Mouse (Mus musculus) lung, embryonic 16.5 days (tissue): ENCODE results near the gene Rnf183. TPM values are rescaled to one million over a fixed set of nuclear protein-coding genes. Genes with fewer than 3 reads are reported as not detected.

Experiments used
- polyA plus RNA-seq: library from polyadenylated mRNA; unstranded; fragments of >200 nt; fragmentation: Nextera tagmentation; extraction: Ambion mirVana; gene quantifications from 2 replicates; pipeline ENCODE4 v1.2.1, GENCODE M21; 2015

Gene Rnf183
- polyA plus RNA-seq, 1 experiment from 2014 or later = 0.14 TPM

Other genes with a start within 250 kb of the Rnf183 start
- gene Zfp37, start 204.2 kb downstream of the Rnf183 start, polyA plus RNA-seq = 9.5 and 10.5 TPM in 2 replicates
- 21.2 and 21.4 TPM in 2 replicates for gene Slc31a2, start 172.7 kb downstream of the Rnf183 start, polyA plus RNA-seq
- 26.1 and 27.1 TPM in 2 replicates for gene Fkbp15, start 74.7 kb downstream of the Rnf183 start, polyA plus RNA-seq
- gene Slc31a1, start 74.5 kb downstream of the Rnf183 start, polyA plus RNA-seq = 51.2 and 51.9 TPM in 2 replicates
- gene Cdc26, start 26.6 kb downstream of the Rnf183 start, polyA plus RNA-seq = 141 and 148 TPM in 2 replicates
- gene Prpf4, start 26.5 kb downstream of the Rnf183 start, polyA plus RNA-seq = 20.7 and 21.4 TPM in 2 replicates
- gene Wdr31, start 35.6 kb upstream of the Rnf183 start, polyA plus RNA-seq = 12.4 and 13.3 TPM in 2 replicates
- gene Bspry, start 44.8 kb upstream of the Rnf183 start, polyA plus RNA-seq = 47.9 and 59.2 TPM in 2 replicates
- 19.1 and 20.9 TPM in 2 replicates for gene Hdhd3, start 68.2 kb upstream of the Rnf183 start, polyA plus RNA-seq
- gene Alad, start 84.7 kb upstream of the Rnf183 start, polyA plus RNA-seq = 141 and 168 TPM in 2 replicates
- 79.9 and 83.8 TPM in 2 replicates for gene Pole3, start 89.8 kb upstream of the Rnf183 start, polyA plus RNA-seq
- gene 4933430I17Rik, start 90.1 kb upstream of the Rnf183 start, polyA plus RNA-seq = 0.40 and 0.54 TPM in 2 replicates
- gene Rgs3, start 124.6 kb upstream of the Rnf183 start, polyA plus RNA-seq = 57.4 and 66.1 TPM in 2 replicates